Mouse (Mus musculus): ENCODE results near the gene Etv3.

Gene Etv3

DNA sequence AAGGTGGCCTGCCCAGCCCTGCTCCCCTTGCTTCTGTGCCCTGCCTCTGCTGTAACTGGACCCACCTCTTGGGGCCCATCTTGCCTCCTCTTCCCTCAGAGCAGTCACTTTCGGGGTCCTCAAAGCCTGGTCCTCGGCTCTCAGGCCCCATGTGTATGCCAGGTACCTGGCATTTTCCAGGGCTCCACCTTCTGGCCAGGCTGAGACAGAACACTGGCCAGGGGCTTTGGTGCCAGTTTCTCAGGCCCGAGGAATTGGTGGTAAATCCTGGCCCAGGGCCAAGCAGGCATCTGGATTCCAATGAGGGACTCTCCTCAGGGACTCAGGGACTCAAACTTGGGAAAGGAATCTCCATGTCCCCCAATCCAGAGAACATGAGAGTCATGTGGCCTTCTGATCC, 34.9 kb downstream of the Etv3 start:
- peak; percentile 29 for DNase-seq

DNA sequence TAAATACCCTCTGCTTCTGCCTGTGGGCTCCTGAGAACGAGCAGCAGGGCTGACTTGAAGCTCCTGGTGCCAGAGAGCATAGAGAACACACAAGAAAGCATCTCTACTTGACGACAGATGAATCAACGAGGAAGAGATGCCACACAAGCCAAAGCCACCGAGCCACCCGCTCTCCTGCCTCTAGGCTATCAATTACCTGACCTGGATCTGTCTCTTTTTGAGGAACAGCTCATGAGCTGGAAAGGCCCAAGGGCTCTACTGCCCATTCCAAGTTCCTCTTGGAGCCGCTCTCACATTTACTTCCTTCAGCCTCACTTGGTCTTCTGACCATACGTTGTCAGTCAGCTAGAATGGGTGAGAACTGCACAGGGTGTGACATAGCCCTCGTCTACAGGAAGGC, 36.2 kb downstream of the Etv3 start:
- no peak for DNase-seq

DNA sequence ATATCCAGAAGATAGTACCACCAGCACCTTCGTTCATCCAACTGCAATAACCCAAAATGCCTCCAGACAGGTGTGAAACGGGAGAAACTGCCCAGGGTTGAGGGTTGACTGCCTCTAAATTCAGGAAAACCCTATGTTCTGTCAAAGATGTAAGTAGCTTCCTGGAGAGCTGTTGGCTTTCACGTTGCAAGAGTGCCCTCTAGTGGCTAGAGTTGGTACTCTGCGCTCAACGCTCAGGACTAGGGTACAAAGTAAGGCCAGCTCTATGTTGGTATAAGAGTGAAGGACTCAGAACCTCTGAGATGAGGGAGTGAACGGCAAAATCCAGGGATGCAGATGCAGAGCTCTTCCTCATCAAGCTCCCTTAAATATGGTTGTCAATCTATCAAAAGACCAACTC, 37.2 kb downstream of the Etv3 start:
- DNase-seq = peak; percentile 90

DNA sequence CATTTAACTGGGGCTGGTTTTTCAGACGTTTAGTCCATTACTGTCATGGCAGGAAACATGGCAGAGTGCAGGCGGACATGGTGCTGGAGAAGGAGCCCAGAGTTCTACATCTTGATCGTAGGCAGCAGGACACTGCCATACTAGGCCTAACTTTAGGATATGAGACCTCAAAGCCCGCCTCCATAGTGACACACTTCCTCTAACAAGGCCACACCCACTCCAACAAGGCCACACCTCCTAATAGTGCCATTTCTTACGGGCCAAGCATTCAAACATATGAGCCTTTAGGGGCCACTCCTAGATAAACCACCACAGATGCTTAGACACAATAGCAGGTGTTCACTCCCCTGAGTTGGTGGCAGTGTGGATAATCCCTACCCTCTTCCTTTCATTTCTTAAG, 38.3 kb downstream of the Etv3 start:
- no peak for DNase-seq

DNA sequence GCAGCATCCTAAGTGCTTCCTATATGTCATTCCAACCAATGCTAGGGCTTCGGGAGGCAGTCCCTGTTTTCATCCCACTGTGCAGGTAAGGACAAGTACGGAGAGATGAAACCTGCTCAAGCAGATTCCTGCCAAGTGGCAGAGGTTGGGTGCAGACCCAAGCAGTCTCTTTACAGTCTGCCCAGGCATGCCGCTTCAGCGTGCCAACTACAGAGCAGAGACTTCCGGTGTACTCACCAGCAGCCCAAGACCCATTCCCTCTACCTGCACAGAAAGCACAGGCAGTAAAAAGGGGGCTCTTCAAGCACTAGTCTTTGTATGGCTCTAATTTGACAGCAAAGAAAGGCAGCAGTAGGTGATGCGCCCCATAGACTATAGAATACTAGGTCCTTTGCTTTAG, 40.4 kb downstream of the Etv3 start:
- no peak for DNase-seq

DNA sequence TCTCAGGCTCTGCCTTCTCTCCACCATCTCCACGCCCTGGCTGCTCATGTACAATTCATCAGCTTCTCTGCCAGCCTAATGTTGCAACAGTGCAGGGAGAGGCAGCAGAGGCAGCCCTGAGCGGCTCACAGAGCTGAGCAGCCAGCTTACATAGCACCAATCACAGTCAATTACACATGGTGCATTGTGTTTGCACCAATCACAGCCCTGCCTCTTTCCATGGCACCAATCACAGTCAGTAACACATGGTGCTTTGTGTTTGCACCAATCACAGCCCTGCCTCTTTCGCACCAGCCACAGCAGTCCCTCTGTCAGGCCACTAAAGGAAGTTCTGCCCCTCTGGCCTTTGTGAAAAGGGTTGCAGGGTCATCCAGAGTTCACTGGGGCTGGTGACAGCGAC, 40.9 kb downstream of the Etv3 start:
- peak; percentile 29 for DNase-seq

DNA sequence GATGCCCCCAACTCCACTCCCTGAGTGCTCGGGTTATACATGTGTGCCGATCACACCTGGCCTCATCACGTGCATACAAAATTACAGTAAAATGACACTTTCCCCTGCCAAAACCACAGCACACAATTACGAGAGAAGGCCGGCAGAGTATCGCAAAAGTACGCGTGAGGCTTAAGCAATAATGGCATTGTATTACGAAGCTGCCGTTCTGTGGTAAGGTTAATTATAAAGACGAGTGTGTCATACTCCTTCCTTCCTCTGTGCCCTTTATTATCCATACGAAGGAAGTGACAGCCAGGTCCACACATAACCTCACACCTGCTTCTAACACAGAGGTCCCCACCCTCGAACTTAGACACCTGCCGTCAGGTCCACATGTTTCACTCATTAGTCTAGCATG, 42.3 kb downstream of the Etv3 start:
- no peak for DNase-seq

DNA sequence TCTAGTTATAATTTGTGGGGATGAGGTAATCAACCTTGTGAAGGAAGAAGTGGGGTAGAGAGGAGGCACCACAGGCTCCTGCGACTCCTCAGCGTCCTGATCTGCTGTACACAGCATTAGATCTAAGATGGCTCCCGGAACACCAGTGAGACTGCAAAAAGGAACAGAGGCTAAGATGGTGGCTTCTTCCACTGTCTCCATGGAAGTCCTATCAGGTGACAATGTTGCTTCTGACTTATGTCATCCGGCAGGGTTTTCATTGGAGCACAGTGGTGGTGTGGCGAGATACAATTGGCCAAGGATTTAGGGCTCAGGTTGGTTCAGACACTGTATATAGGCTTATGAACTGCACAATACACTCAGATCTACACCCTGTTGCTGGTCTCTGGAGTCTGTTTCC, 43.5 kb downstream of the Etv3 start:
- DNase-seq = no peak

DNA sequence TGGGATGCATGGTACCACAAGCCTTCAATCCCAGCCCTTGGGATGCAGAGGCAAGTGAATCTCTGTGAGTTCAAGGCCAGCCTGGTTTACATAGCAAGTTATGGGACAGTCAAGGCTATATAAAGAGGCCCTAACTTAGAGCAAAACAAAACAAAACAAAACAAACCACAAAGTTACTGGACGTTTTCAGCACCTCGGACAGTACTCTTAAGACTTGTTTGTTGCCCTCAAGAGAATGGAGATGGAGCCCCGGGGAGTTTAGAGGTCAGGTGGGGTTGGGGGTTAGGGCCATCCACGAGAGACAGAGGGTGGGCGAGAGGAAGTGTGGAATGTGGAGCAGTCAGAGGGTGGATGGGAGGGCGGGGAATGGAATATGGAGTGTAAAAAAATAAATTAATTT, 50.6 kb downstream of the Etv3 start:
- DNase-seq = no peak

DNA sequence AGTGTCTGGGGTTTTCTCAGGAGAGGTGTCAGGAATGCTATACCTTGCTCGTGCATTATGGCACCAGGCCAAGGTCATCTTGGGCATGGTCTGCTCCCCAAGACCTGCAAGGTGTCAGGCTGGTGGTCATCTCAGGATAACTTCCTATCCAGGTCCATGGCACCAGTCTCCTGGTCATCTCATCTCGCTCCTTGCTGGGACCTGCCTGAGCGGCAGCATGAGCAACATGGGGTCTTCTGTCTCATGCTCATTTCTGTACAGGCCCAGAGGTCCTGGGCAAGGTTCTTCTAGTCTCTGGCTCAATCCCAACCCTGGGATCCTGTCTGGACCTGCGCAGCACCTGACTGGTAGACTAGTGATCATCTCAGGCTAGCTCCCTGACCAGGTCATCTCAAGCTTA, 57.1 kb downstream of the Etv3 start:
- no peak for DNase-seq
